Mouse (Mus musculus) left cerebral cortex, adult 18-20 months (tissue): ENCODE measurements at regions not wholly inside any gene's neighbourhood (a gene's known extent, or its start where the extent isn't known, plus 50 kb on each side); places are given as distances from the start of the nearest gene placed in this dataset.
"Not testable (repeated sequence)": the region's sequence is repeated elsewhere in the genome, so short reads cannot be mapped to it uniquely, and the experiment has no call there.

ENCODE experiments used
- DNase-seq, 2 experiments: peaks; one replicate each; pipeline ENCODE4 v3.0.0; 2021 to 2022; ENCODE audit warnings: low spot score in 2 of 2, mixed read lengths in 1 of 2

GRCm38 (mm10) chr10:30470831-30471230 lies 129.7 kb downstream of the Trmt11 start:
- DNase-seq: no peak

- no peak for DNase-seq
Observed at GRCm38 (mm10) chr10:30450616-30451015, 149.9 kb downstream of the Trmt11 start.

GRCm38 (mm10) chr10:30447057-30447456 lies 153.5 kb downstream of the Trmt11 start:
- DNase-seq: no peak

GRCm38 (mm10) chr10:30446572-30446971 lies 154.0 kb downstream of the Trmt11 start:
- DNase-seq: no peak

- DNase-seq: no peak
Observed at GRCm38 (mm10) chr10:30439802-30440201, 160.7 kb downstream of the Trmt11 start.

GRCm38 (mm10) chr10:30426420-30426923 lies 174.1 kb downstream of the Trmt11 start:
- DNase-seq: no peak

GRCm38 (mm10) chr10:30419391-30420043 lies 181.0 kb downstream of the Trmt11 start:
- peak in 1 of 2 experiments; percentile 9 for DNase-seq

GRCm38 (mm10) chr10:30416314-30416713 lies 184.2 kb downstream of the Trmt11 start:
- DNase-seq: no peak

- no peak for DNase-seq
Observed at GRCm38 (mm10) chr10:30411736-30412135, 188.8 kb downstream of the Trmt11 start.

- peak in 1 of 2 experiments; percentile 6 for DNase-seq
Observed at GRCm38 (mm10) chr10:30405669-30406393, 194.7 kb downstream of the Trmt11 start.

GRCm38 (mm10) chr10:30370542-30370941 lies 170.2 kb upstream of the Cenpw start:
- DNase-seq: no peak

GRCm38 (mm10) chr10:30360811-30361210 lies 160.5 kb upstream of the Cenpw start:
- DNase-seq: not testable (repeated sequence)

GRCm38 (mm10) chr10:30359051-30359450 lies 158.7 kb upstream of the Cenpw start:
- no peak for DNase-seq

- DNase-seq: peak; percentile 42 to 51
Observed at GRCm38 (mm10) chr10:30342965-30343478, 142.7 kb upstream of the Cenpw start.

- DNase-seq: no peak
Observed at GRCm38 (mm10) chr10:30328334-30329014, 128.1 kb upstream of the Cenpw start.

GRCm38 (mm10) chr10:30327849-30328248 lies 127.5 kb upstream of the Cenpw start:
- no peak for DNase-seq

GRCm38 (mm10) chr10:30326861-30327260 lies 126.5 kb upstream of the Cenpw start:
- DNase-seq: no peak

GRCm38 (mm10) chr10:30295871-30296270 lies 95.5 kb upstream of the Cenpw start:
- DNase-seq: not testable (repeated sequence)

- no peak for DNase-seq
Observed at GRCm38 (mm10) chr10:30281666-30282065, 81.3 kb upstream of the Cenpw start.

- DNase-seq: no peak
Observed at GRCm38 (mm10) chr10:30280451-30280850, 80.1 kb upstream of the Cenpw start.

GRCm38 (mm10) chr10:30279978-30280377 lies 79.6 kb upstream of the Cenpw start:
- no peak for DNase-seq

- DNase-seq: no peak
Observed at GRCm38 (mm10) chr10:30278987-30279386, 78.6 kb upstream of the Cenpw start.
